Mouse (Mus musculus) bone marrow, adult 2 months (tissue): ENCODE measurements at regions not wholly inside any gene's neighbourhood (a gene's known extent, or its start where the extent isn't known, plus 50 kb on each side); places are given as distances from the start of the nearest gene placed in this dataset.

Experiments
- CTCF ChIP-seq: fragments of 200-500 bp; IDR thresholded peaks from 2 replicates; pipeline ENCODE4 v1.5.1; 2011; ENCODE audit warnings: low read length, control low read depth; ENCODE audit not compliant: control insufficient read depth, insufficient read depth
- POLR2A ChIP-seq: fragments of 200-500 bp; IDR thresholded peaks from 2 replicates; pipeline ENCODE4 v1.6.1; 2011; ENCODE audit warnings: low read depth, mild to moderate bottlenecking, control low read depth, low read length, borderline replicate concordance; ENCODE audit not compliant: control insufficient read depth

- no peak for TF ChIP-seq CTCF
- no peak for TF ChIP-seq POLR2A
Measured at GRCm38 (mm10) chr14:76332336-76332703, 82.4 kb upstream of the Tsc22d1 start.
